ENCODE assay signal across 15 mouse cellular contexts in genomic region chr10:14816970-14817369, GRCm38 (mm10).
"Had no signal": no experiment of that assay in that cellular context is flagged by ENCODE, and none has a peak within 500 bp of the region (broad histone marks: within the 10 kb centered on the region; RNA-seq: fewer than 3 reads in every experiment).

No protein-coding gene starts in this region.

- H3K4me1 ChIP-seq: neural tube, embryonic 15.5 days; stomach, embryonic 15.5 days had no signal

- H3K9me3 ChIP-seq: neural tube, embryonic 15.5 days; stomach, embryonic 15.5 days had no signal

- DNase-seq: retina, postnatal 1 day; right cerebral cortex, adult 18-20 months; right cerebral cortex, postnatal 14 days; right cerebral cortex, postnatal 25 days; right cerebral cortex, postnatal 4 days; spleen, adult 18-20 months; thymus, adult 18-20 months; thymus, adult 2 months; thymus, postnatal 14 days; thymus, postnatal 25 days; thymus, postnatal 36 days; thymus, postnatal 4 days had no signal

- H3K4me2 ChIP-seq: neural tube, embryonic 15.5 days; stomach, embryonic 15.5 days had no signal

- H3K4me3 ChIP-seq: neural tube, embryonic 15.5 days; stomach, embryonic 15.5 days had no signal

- H3K27ac ChIP-seq: neural tube, embryonic 15.5 days; stomach, embryonic 15.5 days; stomach, postnatal 0 days had no signal

- H3K36me3 ChIP-seq: neural tube, embryonic 15.5 days; stomach, embryonic 15.5 days had no signal

- H3K9ac ChIP-seq: neural tube, embryonic 15.5 days; stomach, embryonic 15.5 days had no signal

- H3K27me3 ChIP-seq: neural tube, embryonic 15.5 days; stomach, embryonic 15.5 days had no signal
